Mouse (Mus musculus) 3134 (cell line): ENCODE results near the gene E2f7.
"Not testable (repeated sequence)": the region's sequence is repeated elsewhere in the genome, so short reads cannot be mapped to it uniquely, and the experiment has no call there.

ENCODE experiments used
- DNase-seq: peaks from one replicate; pipeline ENCODE4 v3.0.0-alpha.2; 2011; ENCODE audit warnings: low spot score; ENCODE audit not compliant: insufficient read length; ENCODE audit errors: extremely low read depth

Gene E2f7

GRCm38 (mm10) chr10:110744686-110745639, at the start of gene E2f7:
Gene E2f7 (plus strand): TSS chr10:110745439.
- DNase-seq, result peak; percentile 95

- no peak for DNase-seq
Measured at GRCm38 (mm10) chr10:110701276-110701675, 44.0 kb upstream of the E2f7 start.

GRCm38 (mm10) chr10:110705672-110706071, 39.6 kb upstream of the E2f7 start:
- no peak for DNase-seq

- no peak for DNase-seq
Measured at GRCm38 (mm10) chr10:110707390-110708113, 37.7 kb upstream of the E2f7 start.

- DNase-seq, result no peak
Measured at GRCm38 (mm10) chr10:110716887-110717286, 28.4 kb upstream of the E2f7 start.

- no peak for DNase-seq
Measured at GRCm38 (mm10) chr10:110726431-110726830, 18.8 kb upstream of the E2f7 start.

GRCm38 (mm10) chr10:110727816-110728215, 17.4 kb upstream of the E2f7 start:
- DNase-seq, result no peak

- DNase-seq, result peak; percentile 18
Measured at GRCm38 (mm10) chr10:110733343-110733742, 11.9 kb upstream of the E2f7 start.

- DNase-seq, result no peak
Measured at GRCm38 (mm10) chr10:110743701-110744100, 1.5 kb upstream of the E2f7 start.

- DNase-seq, result peak; percentile 34
Measured at GRCm38 (mm10) chr10:110744120-110744519, 1.1 kb upstream of the E2f7 start.

GRCm38 (mm10) chr10:110745640-110746032, 397 bp downstream of the E2f7 start:
- DNase-seq, result no peak

- DNase-seq, result no peak
Measured at GRCm38 (mm10) chr10:110749081-110749480, 3.8 kb downstream of the E2f7 start.

GRCm38 (mm10) chr10:110749510-110750305, 4.5 kb downstream of the E2f7 start:
- peak; percentile 40 for DNase-seq

- no peak for DNase-seq
Measured at GRCm38 (mm10) chr10:110752849-110753248, 7.6 kb downstream of the E2f7 start.

- DNase-seq, result no peak
Measured at GRCm38 (mm10) chr10:110755556-110755955, 10.3 kb downstream of the E2f7 start.

GRCm38 (mm10) chr10:110756271-110756793, 11.1 kb downstream of the E2f7 start:
- no peak for DNase-seq

- not testable (repeated sequence) for DNase-seq
Measured at GRCm38 (mm10) chr10:110760552-110760951, 15.3 kb downstream of the E2f7 start.

GRCm38 (mm10) chr10:110762134-110762884, 17.1 kb downstream of the E2f7 start:
- no peak for DNase-seq

GRCm38 (mm10) chr10:110763416-110763815, 18.2 kb downstream of the E2f7 start:
- no peak for DNase-seq

GRCm38 (mm10) chr10:110769538-110769937, 24.3 kb downstream of the E2f7 start:
- no peak for DNase-seq
